Mouse (Mus musculus): ENCODE data around the gene Gm10518.
"Not testable (repeated sequence)": the region's sequence is repeated elsewhere in the genome, so short reads cannot be mapped to it uniquely, and the experiment has no call there.

Gm10518 gene

DNA sequence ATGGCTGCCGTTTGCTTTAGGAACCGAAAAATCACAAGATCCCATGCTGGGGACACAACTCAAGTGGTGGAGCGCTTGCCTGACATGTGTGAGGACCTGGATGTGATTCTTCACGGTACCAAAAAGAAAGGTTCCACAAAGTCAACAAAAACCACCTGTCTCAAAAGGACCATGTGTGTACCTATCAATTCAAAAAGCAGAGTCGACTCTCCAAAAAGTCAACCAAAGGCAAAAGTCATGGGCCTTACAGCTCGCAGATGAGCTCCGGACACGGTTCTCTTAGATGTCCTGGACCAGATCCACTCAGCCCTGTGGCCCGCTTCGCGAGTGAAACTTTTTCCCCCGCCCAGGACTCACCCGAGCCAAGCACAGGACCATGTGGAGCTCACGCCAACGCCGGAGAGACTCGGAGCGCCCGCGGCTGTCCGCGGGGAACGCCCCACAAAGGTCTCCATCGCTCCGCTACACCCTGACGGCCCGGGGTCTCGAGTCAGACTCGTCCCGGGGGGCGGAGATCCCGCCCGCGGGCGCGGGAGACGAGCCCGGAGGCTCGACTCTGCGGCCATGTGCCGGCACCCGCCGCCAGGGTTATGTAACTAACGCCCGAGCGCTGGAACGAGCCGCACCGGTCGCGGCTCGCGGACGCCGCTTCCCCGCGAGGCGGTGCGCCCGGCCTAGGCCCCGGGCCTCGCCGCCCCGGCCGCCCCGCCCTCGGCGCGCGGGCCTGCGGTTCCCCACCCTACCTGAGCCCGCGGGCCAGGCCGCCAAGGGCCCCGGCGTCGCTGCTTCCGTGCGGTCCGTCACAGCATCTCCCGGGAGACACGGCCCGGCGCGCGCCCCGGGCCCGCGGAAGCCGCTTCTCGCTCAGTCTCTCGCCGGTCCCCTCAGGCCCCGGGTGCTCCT is at the start of gene Gm10518:
TSS of gene Gm10518 (plus strand) at position 767 of the 903 bp plus-strand sequence.
- DNase-seq (ENCODE audit: low spot score) = peak; percentile 43

DNA sequence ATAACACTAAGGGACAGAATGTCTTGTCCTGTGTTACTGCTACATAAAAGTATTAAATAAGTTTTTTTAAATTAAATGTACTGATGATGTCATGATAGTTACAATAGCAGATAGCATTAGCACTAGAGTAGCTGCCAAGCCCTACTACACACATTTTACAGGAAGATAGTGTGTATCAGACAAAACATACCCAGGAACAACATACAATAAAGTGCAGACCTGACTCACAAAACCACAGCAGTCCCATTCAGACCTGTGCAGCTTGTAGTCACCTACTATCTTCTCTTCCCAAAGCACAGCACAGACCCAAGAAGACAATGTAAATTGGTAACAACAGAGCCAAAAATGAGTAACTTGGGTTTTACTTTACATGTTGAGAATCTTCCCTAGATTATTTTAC is 46.7 kb upstream of the Gm10518 start:
- no peak for DNase-seq (ENCODE audit: low spot score)

DNA sequence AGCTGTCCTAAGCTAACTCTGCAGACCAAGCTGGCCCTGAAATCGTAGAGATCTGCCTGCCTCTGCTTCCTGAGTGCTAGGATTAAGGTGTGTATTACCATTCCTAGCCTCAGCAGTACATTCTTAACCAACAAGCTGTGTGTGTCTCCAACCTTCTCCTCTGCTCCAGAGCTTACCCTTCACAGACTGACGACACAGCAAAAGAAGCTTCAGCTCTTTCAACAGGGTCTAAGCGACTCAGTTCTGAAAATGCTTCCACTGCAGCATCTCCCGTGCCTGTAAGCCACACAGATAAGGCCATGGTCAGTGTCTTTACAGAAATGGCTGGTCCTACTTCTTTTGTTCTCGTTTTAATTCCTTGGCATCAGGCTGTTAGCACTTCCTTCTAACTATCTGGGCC is 43.1 kb upstream of the Gm10518 start:
- no peak for DNase-seq (ENCODE audit: low spot score)

DNA sequence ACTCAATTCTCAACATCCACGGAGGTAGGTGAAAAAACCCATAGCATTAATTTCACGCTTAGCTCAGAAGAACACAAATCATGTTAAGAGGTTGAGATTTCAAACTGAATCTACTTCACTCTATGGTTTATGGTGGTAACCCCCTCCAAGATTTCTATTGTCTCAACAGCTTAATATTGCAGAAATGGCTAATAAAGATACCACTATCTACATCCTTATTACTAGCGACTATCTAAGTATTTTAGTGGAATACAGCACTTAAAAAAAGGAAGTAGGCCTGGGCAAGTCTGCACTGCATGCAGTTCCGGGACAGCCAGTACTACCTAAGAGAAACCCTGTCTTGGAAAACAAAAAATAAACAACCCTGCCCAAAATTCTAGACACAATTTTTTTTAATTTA is 42.6 kb upstream of the Gm10518 start:
- DNase-seq (ENCODE audit: low spot score) = no peak

DNA sequence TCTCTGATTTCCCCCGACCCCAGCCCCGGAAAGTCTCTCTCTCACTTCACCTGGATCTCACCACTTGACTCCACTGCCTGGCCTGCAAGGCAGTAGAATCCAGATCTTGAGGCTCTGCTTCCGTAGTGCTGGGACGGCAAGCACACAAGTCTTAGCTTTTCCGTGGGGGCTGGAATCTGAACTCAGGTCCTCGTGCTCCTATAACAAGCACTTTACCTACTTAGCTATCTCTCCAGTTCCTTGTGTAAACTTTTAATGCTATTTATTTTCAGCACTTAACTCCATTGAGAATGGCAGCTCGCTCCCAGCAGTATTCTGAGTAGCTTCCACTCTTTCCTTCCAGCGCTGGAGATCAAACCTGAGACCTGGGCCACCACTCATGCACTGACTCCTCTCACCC is 26.3 kb upstream of the Gm10518 start:
- no peak for DNase-seq (ENCODE audit: low spot score)

DNA sequence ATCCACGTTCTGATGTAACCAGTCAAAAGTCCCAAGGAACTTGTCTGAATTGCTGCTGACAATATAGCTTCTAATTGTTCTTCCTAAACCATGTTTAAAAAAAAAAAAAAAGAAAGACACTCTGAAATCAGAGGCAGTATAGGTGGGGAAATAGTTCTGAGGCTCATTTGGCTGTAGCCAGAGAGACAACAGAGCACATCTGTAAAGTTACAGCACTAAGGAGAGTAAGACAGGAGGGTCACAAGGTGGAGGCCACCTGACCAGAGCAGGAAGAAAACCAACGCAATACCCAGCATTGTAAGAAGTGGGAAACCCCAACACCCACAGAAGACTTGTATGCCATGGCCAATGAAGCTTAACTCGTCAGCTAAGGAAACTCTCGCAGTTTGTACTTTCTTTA is 19.1 kb upstream of the Gm10518 start:
- DNase-seq (ENCODE audit: low spot score) = no peak

DNA sequence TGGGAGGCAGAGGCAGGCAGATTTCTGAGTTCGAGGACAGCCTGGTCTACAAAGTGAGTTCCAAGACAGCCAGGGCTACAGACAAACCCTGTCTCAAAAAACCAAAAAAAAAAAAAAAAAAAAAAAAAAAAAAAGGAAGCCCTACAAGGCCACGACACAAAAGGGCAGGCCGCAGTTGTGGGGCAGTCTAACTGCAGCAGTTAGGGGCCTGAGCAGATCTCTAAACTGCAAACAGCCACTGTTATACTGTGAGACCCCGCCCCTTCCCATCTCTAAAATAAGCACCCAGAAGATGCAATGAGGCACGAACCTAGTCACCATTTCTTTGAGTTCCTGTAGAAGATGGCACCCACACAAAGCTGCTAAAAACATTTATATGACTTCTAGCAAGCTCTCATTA is 17.7 kb upstream of the Gm10518 start:
- DNase-seq (ENCODE audit: low spot score) = no peak

DNA sequence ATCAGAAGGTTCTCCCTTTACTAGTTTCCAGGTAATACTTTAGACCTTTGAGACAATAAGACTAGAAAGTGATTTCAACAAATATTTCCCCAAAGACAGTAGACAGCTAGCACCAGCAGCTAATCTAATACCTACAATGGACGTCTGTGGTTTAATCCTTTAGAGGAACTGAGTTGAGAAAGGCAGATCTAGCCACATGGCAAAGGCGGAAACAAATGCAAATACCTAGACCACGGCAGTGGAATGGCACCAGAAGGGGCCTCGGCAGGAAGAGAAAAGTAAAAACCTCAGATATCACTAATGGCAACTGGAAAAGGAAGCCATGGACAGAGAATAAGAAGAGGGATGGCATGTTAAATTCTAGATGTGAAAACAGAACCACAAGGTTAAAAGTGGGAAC is 15.9 kb upstream of the Gm10518 start:
- DNase-seq (ENCODE audit: low spot score) = no peak

DNA sequence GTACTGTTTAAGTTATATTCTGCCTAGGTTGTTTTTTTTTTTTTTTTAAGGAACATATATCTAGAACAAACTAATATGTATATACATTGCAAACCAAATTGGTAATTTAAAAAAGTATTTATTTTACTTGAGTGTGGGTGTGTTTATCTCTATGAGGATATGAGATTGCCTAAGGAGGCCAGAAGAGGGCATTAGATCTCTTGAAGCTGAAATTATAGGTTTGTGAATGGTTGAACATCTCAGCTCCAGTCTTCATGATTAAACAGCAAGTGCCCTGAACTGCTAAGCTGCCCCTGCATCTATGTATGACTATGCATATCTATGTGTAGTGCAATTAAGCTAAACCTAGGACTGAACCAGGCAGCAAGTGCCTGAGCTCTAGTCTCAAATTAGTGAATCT is 4.4 kb upstream of the Gm10518 start:
- DNase-seq (ENCODE audit: low spot score) = no peak

DNA sequence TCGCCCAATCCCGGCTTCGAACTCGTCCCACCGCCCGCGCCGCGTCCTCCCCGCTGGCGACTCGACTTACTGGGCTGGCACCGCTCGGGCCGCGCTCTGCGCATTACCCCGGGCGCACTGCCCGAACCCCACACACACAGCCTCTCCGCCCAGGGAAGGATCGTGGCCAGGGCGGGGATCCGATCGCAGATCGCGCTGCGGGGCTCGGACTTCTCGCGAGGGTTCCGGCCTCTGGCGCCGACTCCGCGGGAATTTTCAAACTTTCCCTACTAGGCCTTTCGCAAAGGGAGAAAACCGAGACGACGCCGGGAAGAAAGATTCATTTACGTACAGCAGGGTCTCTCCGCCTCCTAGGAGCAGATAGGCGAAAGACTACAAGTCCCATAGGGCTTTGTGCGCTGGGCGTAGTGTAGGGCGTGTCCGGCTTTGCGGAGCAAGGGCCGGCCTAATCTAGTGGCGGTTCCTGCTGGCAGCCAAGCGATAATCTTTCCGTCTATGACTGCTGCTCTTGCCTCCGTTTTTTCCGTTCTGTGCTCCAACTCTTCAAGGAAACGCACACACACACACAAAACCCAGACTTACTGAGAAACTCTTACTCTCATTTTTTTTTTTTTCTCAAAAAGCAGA is 450 bp downstream of the Gm10518 start, which contains the start of gene Ahctf1:
TSS of gene Ahctf1 (minus strand) at position 168 of the 627 bp plus-strand sequence.
- peak; percentile 97 for DNase-seq (ENCODE audit: low spot score)

DNA sequence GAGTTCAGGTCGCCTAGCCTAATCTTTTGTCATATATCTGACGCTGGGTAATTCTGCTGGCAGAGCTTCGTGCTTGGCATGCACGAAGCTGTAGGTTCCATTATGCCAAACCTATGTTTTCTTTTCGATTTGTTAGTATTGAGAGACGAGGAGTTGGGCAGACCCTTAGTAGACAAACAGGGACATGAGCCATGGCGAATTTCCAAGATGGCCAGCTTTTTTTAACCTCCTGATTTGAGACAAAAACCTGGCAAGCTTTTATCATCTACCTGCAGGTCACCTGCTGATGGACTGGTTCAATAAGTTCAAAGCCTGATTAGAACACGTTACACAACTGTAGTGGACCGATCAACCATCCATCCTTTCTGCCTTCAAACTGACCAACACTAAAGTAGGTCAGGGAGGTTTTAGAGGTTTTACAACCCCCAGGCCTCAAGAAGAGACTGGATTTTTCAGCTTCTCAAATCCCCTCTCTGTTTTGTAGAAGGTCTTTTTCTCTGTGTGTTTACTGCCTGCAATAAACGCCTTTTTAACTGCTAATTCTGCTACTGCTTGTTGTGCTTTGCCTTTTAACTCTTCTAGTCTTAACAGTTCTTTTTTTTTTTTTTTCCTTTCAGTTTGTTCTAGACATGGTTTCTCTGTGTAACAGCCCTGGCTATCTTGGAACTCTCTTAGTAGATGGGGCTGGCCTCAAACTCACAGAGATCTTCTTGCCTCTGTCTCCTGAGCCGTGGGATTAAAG is 1.1 kb downstream of the Gm10518 start:
- no peak for DNase-seq (ENCODE audit: low spot score)

DNA sequence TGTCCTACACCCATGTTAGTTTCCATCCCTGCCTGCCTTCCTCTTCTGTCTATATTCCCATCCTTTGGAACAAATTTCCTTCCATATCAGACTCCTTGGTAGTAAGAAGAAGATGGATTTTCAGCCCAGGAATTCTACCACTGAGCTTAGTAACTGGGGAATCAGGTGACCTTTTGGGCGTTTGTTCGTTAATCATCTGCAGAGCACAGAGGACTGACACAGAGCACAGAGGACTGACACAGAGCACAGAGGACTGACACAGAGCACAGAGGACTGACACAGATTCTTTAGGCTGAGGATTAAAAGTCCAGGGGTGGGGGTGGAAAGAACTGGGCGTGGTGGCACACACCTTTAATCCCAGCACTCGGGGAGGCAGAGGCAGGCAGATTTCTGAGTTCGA is 2.6 kb downstream of the Gm10518 start:
- no peak for DNase-seq (ENCODE audit: low spot score)

DNA sequence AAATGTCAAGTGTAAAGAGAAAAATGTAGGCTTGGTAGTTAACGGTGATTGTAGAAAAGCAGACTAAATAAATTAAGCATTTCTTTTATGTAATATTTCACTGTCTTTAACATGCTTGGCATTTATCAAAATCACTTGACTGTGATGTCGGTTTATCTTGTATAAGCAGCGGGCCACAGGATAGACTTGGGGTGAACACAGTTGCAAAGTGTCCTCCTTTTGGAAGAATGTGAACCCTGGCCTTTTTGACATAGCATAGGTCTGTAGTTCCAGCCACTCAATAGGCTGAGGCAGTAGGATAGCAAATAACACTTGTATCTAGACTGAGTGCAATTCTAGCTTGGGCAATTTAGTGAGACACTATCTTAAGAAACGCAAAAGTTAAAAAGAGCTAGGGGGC is 4.3 kb downstream of the Gm10518 start:
- no peak for DNase-seq (ENCODE audit: low spot score)

DNA sequence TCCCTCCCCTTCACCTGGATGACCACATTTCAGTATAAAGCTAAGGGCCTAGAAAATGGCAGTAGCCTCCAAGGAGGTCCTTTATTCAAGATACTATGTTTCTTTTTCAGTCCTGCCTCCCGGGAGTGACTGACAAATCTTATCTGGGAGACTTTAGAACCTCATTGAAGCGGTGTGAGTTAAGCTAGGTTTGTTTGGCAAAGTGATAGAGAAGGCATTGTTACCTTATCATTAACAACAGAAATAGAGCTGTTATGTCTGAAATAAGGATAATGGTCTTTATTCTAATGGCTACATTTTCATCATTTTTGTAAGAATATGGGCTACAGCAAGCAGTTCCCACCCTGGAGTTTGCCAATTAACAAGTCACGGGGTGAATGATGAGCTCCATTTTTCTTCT is 5.1 kb downstream of the Gm10518 start:
- DNase-seq (ENCODE audit: low spot score) = no peak

DNA sequence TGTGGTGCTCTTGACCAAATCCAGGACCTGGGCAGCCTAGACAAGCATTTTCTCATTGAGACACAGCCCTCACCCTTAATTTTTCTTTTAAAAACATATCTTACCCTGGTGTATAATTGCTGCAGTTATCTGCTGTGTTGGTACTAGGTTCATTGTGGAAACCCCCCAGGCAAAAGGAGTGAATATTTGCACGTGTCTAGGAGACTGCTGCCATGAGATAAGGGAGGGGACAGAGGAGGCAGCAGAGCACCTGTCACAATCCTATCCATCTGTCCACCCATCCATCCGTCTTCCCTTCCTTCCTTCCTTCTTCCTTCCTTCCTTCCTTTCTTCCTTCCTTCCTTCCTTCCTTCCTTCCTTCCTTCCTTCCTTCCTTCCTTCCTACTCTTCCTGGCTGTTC is 10.2 kb downstream of the Gm10518 start:
- DNase-seq (ENCODE audit: low spot score) = no peak

DNA sequence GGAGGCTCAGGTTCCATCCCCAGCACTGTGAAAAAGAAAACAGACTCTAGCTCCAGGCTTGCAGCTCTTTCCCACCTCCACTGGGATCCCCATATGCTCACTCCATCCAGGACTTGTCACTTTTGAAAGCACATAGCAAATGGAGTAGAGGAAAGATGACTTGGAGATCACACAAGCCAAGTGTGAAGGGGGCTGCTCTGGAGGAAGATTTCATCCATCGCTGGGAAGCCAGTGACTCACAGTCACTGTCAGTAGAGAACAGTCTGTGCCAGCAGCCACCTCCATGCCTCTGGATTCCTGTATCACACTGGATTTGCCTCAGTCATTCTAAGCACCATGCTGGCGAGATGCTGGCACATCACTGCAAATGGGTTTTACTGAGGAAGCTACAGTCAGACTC is 11.4 kb downstream of the Gm10518 start:
- DNase-seq (ENCODE audit: low spot score) = no peak

DNA sequence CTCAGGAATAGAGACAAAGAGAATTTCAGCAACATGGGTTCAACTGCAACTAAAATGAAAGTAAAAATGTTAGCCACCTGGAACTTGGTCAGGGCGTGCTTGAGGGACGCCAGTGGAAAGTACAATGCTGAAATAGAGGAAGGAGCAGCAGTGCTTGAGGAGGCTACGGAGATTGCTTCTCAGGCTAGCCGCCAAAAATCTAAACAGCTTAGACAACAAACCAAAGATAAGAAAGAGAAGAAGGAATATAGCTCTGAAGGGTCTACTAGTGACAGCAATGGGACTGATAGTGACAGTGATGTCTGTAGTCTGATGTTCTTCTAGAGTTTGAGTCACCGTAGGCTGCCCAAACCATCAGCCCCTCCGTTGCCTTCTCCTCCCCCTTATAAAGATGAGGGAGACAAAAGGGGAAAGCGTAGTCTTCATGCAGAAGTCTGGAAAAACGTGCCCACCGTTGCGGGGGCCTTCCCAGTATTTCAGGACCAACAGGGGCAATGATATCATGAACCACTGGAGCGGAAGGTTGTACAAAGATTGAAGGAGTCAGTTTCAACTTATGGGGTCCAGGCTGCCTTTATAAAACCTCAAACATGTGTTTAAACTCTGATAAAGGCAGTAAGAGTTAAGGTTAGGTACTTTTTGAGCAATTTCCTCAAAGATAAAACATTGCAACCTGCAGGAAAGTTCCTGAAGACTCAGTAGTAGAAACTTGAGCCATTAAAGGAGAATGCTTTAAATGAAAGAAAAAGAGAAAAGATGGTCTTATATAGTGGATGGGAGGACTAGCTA is 15.5 kb downstream of the Gm10518 start:
- not testable (repeated sequence) for DNase-seq (ENCODE audit: low spot score)

DNA sequence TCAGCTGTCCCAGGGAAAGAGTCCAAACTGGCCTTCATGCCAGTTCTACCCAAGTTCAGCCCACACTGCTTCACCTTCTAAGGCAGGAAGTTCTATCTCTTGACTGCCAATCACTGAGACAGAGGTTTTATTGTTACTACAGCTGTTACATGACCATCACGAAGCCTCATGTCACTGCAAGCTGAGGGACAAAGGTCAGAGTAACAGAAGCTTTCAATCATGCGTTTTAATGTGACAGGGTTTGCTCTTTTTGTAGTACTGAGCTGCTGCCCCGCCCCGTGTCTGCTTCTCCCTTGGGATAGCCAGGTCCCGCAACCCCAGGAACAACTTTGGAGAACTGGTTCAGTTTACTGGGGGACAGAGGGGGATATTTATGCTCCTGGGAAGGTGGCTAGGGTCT is 21.4 kb downstream of the Gm10518 start:
- no peak for DNase-seq (ENCODE audit: low spot score)

DNA sequence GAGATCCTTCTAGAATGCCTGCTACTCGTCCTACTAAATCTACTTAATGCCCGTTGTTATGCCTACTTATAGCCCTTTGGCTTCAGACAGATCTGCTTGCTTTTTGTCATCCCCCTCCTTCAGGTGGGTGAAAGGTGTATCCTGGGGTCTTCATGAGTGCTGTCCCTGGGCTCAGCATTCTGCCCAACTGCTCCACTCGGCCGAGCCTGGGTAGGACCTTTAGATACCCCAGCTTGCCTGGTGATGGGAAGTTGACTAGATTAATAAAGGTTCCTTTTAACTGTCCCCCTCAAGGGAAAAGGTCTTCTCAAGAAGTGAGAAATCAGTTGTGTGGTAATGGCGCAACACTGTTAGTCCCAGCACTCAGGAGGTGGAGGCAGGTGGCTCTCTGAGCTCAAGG is 24.9 kb downstream of the Gm10518 start:
- DNase-seq (ENCODE audit: low spot score) = no peak

DNA sequence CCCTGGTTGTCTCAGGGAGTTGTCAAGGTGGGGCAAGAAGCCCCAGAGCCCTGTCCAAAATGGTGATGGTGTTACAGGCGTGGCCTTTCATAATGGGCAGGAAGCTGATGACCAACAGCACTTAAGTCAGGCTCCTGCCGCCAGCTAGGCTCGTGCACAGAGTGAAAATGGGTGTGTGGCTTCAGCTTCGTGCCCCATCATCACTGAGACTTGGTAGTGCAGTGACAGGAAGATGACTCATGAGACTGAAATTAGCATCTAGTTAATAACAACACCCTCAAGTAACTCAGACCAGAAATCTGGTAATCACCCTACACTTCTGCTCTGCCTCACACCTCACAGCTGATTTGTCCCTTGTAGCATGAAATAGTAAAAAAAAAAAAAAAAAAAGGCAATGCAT is 25.7 kb downstream of the Gm10518 start:
- DNase-seq (ENCODE audit: low spot score) = no peak

DNA sequence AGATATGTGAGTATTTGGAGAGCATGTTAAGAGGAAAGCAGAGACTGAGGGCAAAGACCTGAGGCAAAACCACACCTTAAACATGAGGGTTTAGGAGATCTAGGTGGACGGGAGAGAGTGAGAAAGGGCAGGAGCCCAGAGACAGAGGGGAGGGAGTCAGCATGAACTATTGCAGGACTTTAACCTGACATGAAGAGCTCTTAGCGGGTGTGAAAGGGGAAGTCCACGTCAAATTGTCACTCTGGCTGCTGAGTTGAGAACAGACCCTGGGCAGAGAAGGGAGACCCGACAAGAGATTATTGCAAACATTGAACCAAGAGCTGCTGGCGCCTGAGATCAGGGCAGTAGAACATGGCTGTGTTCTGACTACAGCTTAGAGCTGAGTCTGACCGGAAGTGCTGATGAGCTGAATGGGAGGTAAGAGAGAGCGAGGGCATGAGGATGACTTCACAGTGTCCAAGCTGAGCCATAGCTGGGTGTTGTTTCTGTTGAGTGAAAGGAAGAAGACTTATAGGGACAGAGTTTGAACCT is 29.6 kb downstream of the Gm10518 start:
- no peak for DNase-seq (ENCODE audit: low spot score)

DNA sequence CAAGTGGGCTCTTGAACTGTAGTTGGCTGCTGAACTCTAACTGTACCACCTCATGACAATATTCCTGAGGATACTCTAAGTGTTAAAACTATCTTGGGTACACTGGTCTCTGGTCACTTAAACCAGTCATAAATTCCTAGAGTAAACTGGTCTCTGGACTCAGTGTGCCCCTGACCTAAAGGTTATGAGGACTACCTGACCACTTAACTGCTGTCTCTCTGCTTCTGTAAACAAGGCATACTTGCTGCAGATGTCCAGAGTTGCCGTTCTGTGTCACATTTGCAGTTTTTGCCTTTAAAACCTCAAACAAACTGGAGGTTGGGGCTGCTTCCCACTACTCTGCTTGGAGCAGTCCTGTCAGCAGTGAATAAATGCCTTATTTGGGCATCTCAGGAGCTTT is 30.4 kb downstream of the Gm10518 start:
- no peak for DNase-seq (ENCODE audit: low spot score)
